Mouse (Mus musculus): ENCODE results near the gene Wars2.

The Wars2 gene

GRCm38 (mm10) chr3:99248831-99249550 is 108.1 kb downstream of the Wars2 start:
- no peak for DNase-seq (ENCODE audit: low spot score)

DNA sequence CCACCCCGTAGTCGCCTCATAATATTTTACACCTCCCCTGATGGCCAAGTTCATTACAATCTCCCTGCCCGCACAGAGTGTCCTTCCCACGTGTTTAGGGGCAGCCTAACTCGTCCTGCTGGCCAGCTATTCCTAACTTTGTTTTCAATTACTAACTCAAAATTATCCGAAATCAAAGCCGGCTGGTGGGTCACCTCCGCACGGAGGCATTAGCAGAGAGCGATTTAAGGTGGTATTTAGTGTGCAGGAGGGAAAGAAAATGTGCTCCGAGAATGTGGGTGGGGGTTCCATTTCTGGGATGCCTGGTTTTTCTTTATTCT is 108.6 kb downstream of the Wars2 start:
- DNase-seq (ENCODE audit: low spot score) = no peak

DNA sequence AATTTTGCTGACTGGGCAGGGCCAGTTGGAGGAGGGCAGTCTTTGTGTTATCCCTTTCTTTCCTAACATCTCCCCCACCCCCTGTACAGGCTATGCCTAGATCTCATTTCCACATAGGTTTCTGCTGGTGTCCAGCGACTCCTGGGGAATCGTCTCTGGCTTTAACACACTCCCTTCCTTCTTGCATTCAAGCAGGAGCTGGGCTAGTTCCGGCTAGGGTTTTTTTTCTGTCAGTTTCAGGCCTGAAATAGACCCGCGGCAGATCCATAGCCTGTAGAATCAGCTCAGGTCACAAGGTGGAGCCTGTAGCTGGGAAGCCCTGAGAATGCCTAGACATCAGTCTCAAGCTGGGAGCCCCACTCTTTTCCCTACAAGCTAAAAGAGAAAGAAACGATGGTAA is 109.0 kb downstream of the Wars2 start:
- DNase-seq (ENCODE audit: low spot score) = no peak

DNA sequence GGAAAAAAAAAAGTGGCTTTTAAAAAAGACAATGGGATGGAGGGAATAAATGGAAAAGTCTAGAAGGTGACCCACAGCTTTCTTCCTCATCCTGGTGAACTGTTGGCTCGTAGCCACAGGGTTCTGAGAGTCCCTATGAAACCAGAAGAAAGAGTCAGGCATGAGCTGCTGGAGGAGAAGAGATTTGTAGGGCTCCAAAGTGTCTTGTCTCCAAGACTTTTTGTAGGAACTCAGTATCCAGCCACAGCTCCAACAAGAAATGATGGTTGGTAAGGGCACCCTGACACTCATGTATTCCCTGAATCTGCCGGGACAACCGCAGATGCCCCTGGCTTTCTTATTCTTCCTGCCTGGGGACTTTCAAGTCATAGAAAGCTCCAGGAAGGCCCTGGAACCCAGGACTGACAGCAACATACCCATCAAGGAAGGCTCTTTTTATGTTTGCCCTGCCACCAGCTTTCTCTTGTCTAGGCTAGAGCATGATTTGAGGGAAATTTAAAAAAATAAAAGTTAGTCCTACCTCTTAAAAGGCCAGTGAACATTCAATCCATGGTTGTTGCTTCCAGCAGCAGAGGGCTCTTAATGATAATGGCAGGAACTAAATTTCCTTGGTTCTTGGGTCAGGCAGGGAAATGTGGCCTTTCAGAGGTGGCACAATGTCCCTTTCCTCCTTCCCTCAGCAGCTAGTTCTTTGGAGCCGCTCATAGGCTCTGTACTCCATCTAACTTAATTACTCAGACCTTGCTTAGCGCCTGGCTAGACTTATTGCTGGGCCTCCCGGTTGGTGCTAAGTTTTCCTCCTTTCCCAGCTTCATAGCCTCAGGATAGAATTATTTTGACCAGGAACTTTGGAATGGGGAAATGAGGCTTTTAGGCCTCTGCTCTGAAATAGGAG is 110.7 kb downstream of the Wars2 start:
- DNase-seq (ENCODE audit: low spot score) = no peak

DNA sequence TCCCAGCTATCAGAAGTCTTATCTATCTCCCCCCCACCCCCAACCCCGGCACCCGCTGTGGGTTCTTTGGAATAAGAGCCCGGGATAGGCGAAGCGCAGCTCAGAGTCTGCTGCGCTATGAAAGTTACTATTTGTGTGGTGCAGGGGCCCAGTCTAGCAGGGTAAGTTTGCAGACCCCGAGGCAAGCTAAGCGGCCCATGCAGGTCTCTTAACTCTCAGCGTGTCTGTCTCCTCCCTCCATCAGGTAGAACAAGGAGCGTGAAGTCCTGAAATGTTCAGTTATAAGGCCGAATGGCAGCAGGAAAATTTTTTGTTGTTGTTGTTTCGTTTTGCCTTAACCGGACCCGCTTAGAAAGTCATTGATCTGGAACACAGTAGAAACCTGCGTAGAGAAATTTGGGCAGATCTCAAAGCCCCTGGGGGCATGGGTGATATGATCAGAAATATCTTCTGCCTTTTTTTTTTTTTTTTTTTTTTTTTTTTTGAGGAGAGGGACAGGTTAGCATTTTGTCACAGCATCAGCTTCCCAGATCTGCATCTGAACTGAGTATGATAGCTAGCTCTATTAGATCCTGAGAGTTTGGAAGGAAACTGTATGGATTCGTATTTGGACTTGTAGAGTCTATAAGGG is 111.7 kb downstream of the Wars2 start:
- DNase-seq (ENCODE audit: low spot score) = no peak

GRCm38 (mm10) chr3:99253092-99253488 is 112.2 kb downstream of the Wars2 start:
- no peak for DNase-seq (ENCODE audit: low spot score)

DNA sequence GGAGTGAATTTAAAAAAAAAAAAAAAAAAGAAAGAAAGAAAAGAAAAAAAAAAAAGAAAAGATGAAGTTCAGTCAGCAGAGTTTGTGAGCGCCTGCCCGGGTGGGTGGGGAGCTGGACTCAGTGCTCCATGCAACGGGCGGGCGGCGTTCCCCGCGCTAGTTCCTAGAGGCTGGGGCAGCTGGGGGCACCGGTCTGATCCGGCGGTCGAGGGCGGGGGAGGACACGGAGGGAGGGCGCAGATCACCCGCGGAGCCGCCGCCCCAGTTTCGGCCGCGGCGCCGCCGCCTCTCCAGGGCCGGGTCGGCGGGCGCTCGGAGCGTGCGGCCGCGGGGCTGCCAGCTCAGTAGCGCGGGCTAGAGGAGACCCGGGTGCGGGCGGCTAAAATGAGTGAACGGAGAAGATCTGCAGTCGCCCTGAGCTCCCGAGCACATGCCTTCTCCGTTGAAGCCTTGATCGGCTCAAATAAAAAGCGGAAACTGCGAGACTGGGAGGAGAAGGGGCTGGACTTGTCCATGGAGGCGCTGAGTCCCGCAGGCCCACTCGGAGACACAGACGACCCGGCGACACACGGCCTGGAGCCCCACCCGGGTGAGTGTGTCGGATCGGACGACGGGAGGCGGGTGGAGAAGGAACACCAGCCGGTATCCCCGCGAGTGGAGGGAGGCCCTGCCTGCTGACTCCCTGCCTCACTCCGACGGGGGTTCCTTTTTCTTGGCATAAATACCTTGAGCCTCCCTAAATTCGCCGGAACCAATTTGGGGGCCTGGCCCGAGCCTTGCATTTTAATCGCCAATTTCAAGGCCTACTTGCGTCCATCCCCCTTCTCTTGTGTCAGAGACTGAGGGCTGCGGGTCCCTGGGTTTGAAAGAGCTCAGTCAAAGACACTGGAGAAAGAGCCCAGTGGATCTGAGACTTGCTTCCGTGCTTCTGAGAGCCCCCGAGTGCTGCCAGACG is 112.9 kb downstream of the Wars2 start:
- DNase-seq (ENCODE audit: low spot score) = no peak

GRCm38 (mm10) chr3:99254559-99255151 is 113.8 kb downstream of the Wars2 start:
- DNase-seq (ENCODE audit: low spot score) = no peak

DNA sequence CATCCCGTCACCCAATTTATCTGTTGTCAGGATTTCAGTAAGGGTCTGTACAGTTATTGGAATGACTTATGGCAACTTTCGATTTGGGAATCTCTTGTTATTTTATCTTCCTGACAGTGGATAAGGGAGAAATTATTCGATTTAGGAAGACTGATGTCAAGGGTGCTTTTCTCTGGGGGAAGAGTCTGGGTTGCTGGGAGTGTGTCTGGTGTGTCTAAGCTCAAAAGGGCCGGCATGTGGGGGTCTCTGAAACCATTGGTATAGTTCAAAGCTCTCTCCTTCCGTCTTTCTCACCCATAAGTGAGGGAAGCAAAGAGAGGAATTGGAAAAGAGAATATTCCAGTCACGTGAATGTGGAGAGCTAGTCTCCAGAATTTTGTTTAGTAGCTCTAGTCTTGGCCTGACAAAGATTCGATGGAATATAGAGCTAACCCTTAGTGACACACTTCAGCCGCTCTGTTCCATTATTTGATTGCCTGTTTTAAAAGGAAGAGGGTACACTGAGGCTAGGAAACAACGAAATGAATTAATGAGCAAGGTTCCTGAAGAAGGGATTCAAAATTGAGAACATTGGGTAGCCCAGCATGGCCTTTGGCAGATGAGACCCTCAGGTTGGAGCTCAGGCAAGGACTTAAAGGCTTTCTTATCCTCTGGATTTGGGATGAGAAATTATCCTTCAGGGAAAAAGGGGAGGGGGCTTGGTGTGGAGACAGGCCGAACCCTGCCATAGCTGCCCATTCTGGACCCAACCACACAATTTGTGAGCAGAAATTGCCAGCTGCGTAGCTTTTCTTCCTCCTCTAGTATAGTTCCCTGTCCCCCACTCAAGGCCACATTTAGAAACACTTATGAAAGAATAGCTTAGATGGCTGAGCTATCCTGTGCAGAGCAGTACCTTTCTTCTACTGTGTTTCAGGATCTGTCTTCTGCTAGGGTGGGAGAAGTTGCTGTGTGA is 114.8 kb downstream of the Wars2 start:
- no peak for DNase-seq (ENCODE audit: low spot score)

DNA sequence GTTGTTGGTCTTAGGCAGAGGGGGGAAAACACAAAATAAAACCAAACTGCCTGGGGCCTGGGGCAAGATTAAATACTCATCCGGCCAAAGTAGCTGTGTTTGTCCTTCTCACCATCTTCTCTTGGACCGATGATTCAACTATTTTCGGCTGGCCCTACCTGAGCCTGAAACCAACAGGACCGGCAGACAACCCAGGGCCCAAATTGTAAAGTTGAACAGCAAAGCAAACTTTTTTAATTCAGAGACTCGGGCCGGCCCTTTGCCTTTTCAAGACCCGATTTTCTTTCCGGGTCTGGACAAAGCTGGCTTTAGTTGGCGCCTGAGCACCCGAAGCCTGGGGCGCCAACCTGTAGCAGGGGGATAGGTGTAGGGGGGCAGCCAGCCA is 115.5 kb downstream of the Wars2 start:
- DNase-seq (ENCODE audit: low spot score) = no peak

DNA sequence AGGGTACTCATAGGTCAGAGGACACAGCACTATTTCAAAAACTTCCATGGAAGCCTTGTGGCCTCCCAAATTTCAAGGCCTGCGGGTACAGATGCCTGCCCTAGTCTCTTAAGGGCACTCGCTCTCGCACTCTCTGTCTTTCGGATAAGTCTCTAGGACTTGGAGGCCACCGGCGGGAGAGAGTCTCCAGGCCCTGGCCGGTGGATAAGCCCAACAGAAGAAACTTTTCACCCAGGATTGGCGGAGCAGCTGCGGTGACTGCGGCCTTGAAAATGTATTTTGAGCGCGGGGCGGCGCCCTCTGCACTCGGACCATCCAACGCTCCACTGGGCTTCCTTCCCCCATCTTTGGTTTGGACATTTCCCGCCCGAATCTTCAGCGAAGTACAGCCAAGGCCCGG is 115.9 kb downstream of the Wars2 start:
- no peak for DNase-seq (ENCODE audit: low spot score)

- no peak for DNase-seq (ENCODE audit: low spot score)
These were observed 117.0 kb downstream of the Wars2 start for GRCm38 (mm10) chr3:99257586-99258577.

DNA sequence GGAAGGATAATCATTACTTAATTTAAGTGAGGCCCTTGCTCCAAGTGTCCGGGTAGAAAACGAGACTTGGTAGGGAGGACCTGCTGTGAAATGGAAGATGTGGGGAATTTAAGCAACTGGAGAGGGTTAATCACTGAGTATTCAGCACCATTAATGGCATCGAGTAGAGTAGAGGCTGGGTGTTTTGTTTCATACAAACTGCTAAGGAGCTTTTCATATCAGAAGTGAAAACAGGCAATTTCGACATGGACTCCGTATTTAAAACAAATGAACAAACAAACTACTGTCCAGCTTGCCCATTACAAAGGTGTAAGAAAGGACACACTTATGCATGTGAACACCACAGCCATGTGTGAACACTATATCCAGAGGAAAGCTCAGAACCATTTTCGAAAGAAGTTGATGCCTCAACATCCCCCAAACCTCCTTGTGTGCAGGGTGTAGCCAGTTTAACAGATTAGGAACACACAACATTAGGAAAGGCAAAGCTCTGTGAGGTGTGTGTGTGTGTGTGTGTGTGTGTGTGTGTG is 118.9 kb downstream of the Wars2 start:
- DNase-seq (ENCODE audit: low spot score) = no peak

GRCm38 (mm10) chr3:99260395-99260794 is 119.5 kb downstream of the Wars2 start:
- no peak for DNase-seq (ENCODE audit: low spot score)

DNA sequence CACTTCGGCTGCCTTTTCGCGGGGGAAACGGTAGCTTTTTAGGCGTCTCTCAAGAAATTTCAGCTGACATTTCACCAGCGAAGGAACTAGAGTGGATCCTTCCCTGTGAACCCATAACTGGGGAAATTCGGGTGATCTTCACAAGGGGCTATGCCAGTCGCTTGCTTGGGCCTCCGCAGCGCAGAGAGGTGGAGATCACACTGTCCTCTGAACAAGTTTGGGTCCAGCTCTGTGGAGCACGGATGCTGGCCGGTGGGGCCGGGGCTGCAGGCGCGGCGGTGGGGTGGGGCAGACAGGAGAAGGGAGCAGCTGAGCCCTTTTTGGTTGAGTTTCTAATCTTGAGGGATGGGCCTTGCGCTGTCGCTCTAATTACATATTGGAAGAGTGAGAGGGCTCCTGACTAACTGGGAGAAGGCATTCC is 120.5 kb downstream of the Wars2 start:
- no peak for DNase-seq (ENCODE audit: low spot score)

DNA sequence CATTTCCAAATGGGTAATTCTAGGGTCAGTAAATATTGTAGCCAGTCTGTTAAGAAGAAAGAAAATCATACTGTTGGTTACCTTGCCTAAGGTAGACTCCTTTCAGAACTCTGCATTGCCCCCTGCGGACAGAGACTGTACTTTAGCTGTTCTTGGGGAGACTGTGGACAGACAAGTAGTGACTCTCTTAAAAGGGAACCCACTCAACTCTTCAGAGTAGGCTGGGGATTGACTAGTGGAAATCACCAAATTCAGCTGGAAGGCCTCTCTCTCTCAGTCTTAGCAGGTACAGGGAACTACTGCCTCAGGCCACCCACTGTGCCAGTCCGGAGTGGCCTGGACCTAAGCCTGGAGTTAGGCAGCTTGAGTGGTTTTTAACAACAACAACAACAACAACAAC is 121.1 kb downstream of the Wars2 start:
- DNase-seq (ENCODE audit: low spot score) = no peak

GRCm38 (mm10) chr3:99263471-99263903 is 122.6 kb downstream of the Wars2 start:
- no peak for DNase-seq (ENCODE audit: low spot score)

DNA sequence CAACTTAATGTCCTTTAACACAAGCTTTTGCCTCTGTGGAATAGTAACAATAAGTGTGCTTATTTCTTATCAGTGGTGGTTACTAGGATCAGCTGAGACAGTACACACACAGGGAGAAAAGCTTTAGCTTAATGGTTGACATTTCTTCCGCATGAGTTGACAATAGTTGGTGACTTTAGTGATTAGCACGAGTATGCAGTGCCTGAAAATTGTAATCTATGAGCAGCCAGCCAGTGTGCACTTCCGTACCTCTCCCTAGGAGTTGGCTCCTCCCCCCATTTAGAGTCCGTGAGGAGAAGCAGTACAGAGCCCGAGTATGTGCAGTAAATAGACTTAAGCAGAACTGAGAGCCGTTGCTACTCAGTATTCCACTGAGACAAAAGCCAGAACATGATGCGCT is 123.8 kb downstream of the Wars2 start:
- DNase-seq (ENCODE audit: low spot score) = no peak

All from lung, postnatal 25 days (tissue).